Mouse (Mus musculus) stomach, postnatal 0 days (tissue): ENCODE results near the gene Car8.

Experiments used
- CTCF ChIP-seq: IDR thresholded peaks from 2 replicates; pipeline ENCODE4 v1.5.1; 2016; ENCODE audit warnings: antibody characterized with exemption, low read depth, mild to moderate bottlenecking, moderate library complexity
- EP300 ChIP-seq: optimal IDR thresholded peaks from 2 replicates; pipeline ENCODE3; 2016; ENCODE audit warnings: antibody characterized with exemption

- no peak for TF ChIP-seq EP300
- TF ChIP-seq CTCF, result no peak
These were observed 21.6 kb downstream of the Car8 start for GRCm38 (mm10) chr4:8217272-8217671.
